Mouse (Mus musculus): ENCODE results near the gene Prl3d3. TPM values are rescaled to one million over a fixed set of nuclear protein-coding genes. Genes with fewer than 3 reads are reported as not detected.
"Not testable (repeated sequence)": the region's sequence is repeated elsewhere in the genome, so short reads cannot be mapped to it uniquely, and the experiment has no call there.

Gene Prl3d3
- polyA plus RNA-seq (2014; fragmentation: Nextera tagmentation; extraction: Ambion mirVana) = not detected in 2 replicates

- H3K27me3 ChIP-seq (ENCODE audit: control insufficient read depth, insufficient read depth, low read length); H3K36me3 ChIP-seq (ENCODE audit: control insufficient read depth, insufficient read depth, low read length); ATAC-seq (ENCODE audit: insufficient read depth, low FRiP score, low TSS enrichment); H3K4me3 ChIP-seq (ENCODE audit: low read depth, low read length); H3K9ac ChIP-seq (ENCODE audit: low read length); DNase-seq (ENCODE audit: low spot score); H3K9me3 ChIP-seq (ENCODE audit: control insufficient read depth, low read length); H3K27ac ChIP-seq (ENCODE audit: low read depth, low read length); H3K4me2 ChIP-seq (ENCODE audit: low read depth); H3K4me1 ChIP-seq (ENCODE audit: control insufficient read depth, insufficient read depth, low read length): not testable (repeated sequence)
- 100% methylated on average over 2 of the region's 3 CpGs for WGBS
Observed at GRCm38 (mm10) chr13:27156490-27156889, at the start of gene Prl3d3. TSS of gene Prl3d3 (plus strand) at chr13:27156790.

- H3K9me3 ChIP-seq (ENCODE audit: control insufficient read depth, low read length); DNase-seq (ENCODE audit: low spot score); H3K9ac ChIP-seq (ENCODE audit: low read length); ATAC-seq (ENCODE audit: insufficient read depth, low FRiP score, low TSS enrichment); H3K4me2 ChIP-seq (ENCODE audit: low read depth); H3K4me1 ChIP-seq (ENCODE audit: control insufficient read depth, insufficient read depth, low read length); H3K4me3 ChIP-seq (ENCODE audit: low read depth, low read length); H3K27ac ChIP-seq (ENCODE audit: low read depth, low read length); H3K27me3 ChIP-seq (ENCODE audit: control insufficient read depth, insufficient read depth, low read length); H3K36me3 ChIP-seq (ENCODE audit: control insufficient read depth, insufficient read depth, low read length): not testable (repeated sequence)
- 96% methylated on average over 3 of the region's 4 CpGs for WGBS
Observed at GRCm38 (mm10) chr13:27121398-27121797, 35.2 kb upstream of the Prl3d3 start, which contains the start of gene Prl3d2. TSS of gene Prl3d2 (plus strand) at chr13:27121698.

- Histone ChIP-seq H3K27me3 (ENCODE audit: control insufficient read depth, insufficient read depth, low read length) (no peaks in the 10 kb centered on the region), H3K36me3 (ENCODE audit: control insufficient read depth, insufficient read depth, low read length) (no peaks in the 10 kb centered on the region), H3K27ac (ENCODE audit: low read depth, low read length) (no peak overlapping the region), H3K4me2 (ENCODE audit: low read depth) (no peak overlapping the region), H3K9me3 (ENCODE audit: control insufficient read depth, low read length) (no peaks in the 10 kb centered on the region), H3K4me3 (ENCODE audit: low read depth, low read length) (no peak overlapping the region), H3K4me1 (ENCODE audit: control insufficient read depth, insufficient read depth, low read length) (no peaks in the 10 kb centered on the region), H3K9ac (ENCODE audit: low read length) (no peak overlapping the region)
- WGBS = 81% methylated on average over 1 of the region's 1 CpGs
- no peak for ATAC-seq (ENCODE audit: insufficient read depth, low FRiP score, low TSS enrichment)
- no peak for DNase-seq (ENCODE audit: low spot score)
Observed at GRCm38 (mm10) chr13:27148264-27148663, 8.3 kb upstream of the Prl3d3 start.

GRCm38 (mm10) chr13:27196359-27196758 is 39.8 kb downstream of the Prl3d3 start, which contains the start of gene Prl3c1:
TSS of gene Prl3c1 (plus strand) at chr13:27196659.
- Histone ChIP-seq H3K9ac (ENCODE audit: low read length) (no peak within 1 kb of the TSS), H3K9me3 (ENCODE audit: control insufficient read depth, low read length) (no peaks in the 10 kb centered on the region), H3K27me3 (ENCODE audit: control insufficient read depth, insufficient read depth, low read length) (no peaks in the 10 kb centered on the region), H3K4me1 (ENCODE audit: control insufficient read depth, insufficient read depth, low read length) (no peaks in the 10 kb centered on the region), H3K36me3 (ENCODE audit: control insufficient read depth, insufficient read depth, low read length) (no peaks in the 10 kb centered on the region), H3K4me2 (ENCODE audit: low read depth) (no peak within 1 kb of the TSS), H3K4me3 (ENCODE audit: low read depth, low read length) (no peak within 1 kb of the TSS), H3K27ac (ENCODE audit: low read depth, low read length) (no peak within 1 kb of the TSS)
- DNase-seq (ENCODE audit: low spot score) (no peak), ATAC-seq (ENCODE audit: insufficient read depth, low FRiP score, low TSS enrichment) (no peak)
- WGBS = 80% methylated on average over 1 of the region's 1 CpGs

Other genes starting within 250 kb of the Prl3d3 start
- gene Prl, start 99.2 kb upstream of the Prl3d3 start, polyA plus RNA-seq (2014; fragmentation: Nextera tagmentation; extraction: Ambion mirVana) = not detected in 2 replicates
- gene Prl3d1, start 62.6 kb upstream of the Prl3d3 start, polyA plus RNA-seq (2014; fragmentation: Nextera tagmentation; extraction: Ambion mirVana) = not detected in 2 replicates
- not detected in 2 replicates for gene Prl3d2, start 35.1 kb upstream of the Prl3d3 start, polyA plus RNA-seq (2014; fragmentation: Nextera tagmentation; extraction: Ambion mirVana)
- gene Prl3c1, start 39.9 kb downstream of the Prl3d3 start, polyA plus RNA-seq (2014; fragmentation: Nextera tagmentation; extraction: Ambion mirVana) = not detected in 2 replicates
- 0.74 TPM in 1 of 2 replicates, not detected in the other for gene Prl3b1, start 85.1 kb downstream of the Prl3d3 start, polyA plus RNA-seq (2014; fragmentation: Nextera tagmentation; extraction: Ambion mirVana)
- gene Prl3a1, start 102.6 kb downstream of the Prl3d3 start, polyA plus RNA-seq (2014; fragmentation: Nextera tagmentation; extraction: Ambion mirVana) = not detected in 2 replicates
- gene Prl6a1, start 155.8 kb downstream of the Prl3d3 start, polyA plus RNA-seq (2014; fragmentation: Nextera tagmentation; extraction: Ambion mirVana) = not detected in 2 replicates
- gene Prl8a2, start 188.9 kb downstream of the Prl3d3 start, polyA plus RNA-seq (2014; fragmentation: Nextera tagmentation; extraction: Ambion mirVana) = not detected in 2 replicates
- not detected in 2 replicates for gene Prl2b1, start 234.1 kb downstream of the Prl3d3 start, polyA plus RNA-seq (2014; fragmentation: Nextera tagmentation; extraction: Ambion mirVana)

Measured in neural tube, embryonic 11.5 days (tissue).